Mouse (Mus musculus): ENCODE measurements around the gene Dnajc4.

GRCm38 (mm10) chr19:6952712-6953037, 39.7 kb downstream of the Dnajc4 start:
- TF ChIP-seq CTCF (IDR thresholded peaks at IDR 0.05) (no peak), POLR2A (IDR thresholded peaks at IDR 0.05; ENCODE audit: insufficient read depth, low read depth, low read length) (peak; percentile 83)
